Mouse (Mus musculus): ENCODE results near the gene Rpia. TPM values are rescaled to one million over a fixed set of nuclear protein-coding genes. Genes with fewer than 3 reads are reported as not detected.

Gene Rpia
- polyA plus RNA-seq, 2 experiments, result 4.7 to 36.7 TPM

DNA sequence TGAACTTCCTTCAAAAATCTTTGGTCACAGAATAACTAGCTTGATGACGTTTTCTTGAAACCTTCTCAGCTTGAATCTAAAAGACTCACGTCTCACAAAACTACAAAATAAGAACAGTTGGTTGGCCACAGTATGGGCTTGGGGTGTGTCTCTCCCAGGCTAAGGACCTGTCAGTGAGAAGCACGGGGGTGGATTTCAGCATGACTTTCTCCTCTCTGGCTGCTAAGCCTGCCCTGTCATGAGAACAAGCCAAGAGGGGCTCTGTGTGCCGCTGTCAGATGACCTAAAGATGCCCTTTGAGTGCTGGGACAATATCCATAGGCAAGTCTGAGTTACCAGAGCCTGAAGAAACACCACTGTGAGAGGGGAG is 20.5 kb upstream of the Rpia start:
- ATAC-seq (ENCODE audit: insufficient read depth), result no peak
- DNase-seq (ENCODE audit: low read depth in 3 of 3, low spot score in 3 of 3), result no peak
- WGBS (ENCODE audit: insufficient replicate concordance), result 36% methylated on average over 4 of the region's 4 CpGs

DNA sequence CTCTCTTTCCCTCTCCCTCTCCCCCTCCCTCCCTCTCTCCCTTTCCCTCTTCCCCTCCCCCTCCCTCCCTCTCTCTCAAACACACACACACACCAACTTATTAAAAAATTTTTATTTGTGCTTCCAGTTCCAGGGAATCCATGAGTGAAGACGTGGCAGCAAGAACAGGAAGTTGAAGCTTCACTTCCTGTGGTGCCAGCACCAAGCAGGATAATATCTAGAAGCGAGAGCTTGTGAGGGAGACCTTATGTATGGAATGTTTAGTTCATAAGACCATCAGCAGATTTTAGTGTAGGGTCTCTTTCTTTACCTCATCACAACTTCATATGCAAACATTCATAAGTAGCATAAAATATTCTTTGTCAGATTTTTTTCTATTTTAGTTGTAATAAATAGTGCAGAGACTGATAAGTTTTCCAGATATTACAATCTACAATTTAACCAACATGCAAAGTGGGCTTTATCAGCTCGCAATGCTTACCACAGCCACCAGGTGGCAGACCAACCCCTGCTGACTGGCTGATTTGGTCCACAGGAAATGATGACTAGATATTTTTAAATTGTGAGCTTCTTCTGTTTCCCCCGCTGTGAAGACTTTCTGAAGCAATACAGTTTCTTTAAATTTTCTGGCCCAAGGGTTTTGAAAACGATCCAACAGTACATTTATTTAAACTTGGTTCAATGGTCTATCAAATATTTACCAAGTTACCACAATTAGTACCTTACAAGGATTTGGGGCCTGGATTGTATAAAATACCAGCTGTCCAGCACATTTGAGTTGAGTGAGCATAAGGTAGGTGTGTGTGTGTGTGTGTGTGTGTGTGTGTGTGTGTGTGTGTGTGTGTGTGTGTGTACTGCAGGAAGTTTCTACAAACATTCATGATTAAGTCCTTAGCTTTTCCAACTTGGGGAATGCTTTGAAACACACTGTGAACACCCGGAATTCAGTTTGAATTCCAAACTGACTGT is 19.8 kb upstream of the Rpia start:
- DNase-seq (ENCODE audit: low read depth in 3 of 3, low spot score in 3 of 3) (peak in 2 of 3 experiments; percentile 58 to 60), ATAC-seq (ENCODE audit: insufficient read depth) (no peak)
- H3K9ac ChIP-seq (replicated peaks), result no peak overlapping the region
- no peaks in the 10 kb centered on the region for H3K36me3 ChIP-seq (replicated peaks; ENCODE audit: control insufficient read depth, insufficient read depth, low read depth)
- no peak overlapping the region for H3K4me2 ChIP-seq (ENCODE audit: low read depth)
- no peaks in the 10 kb centered on the region for H3K9me3 ChIP-seq (ENCODE audit: control insufficient read depth, low read length)
- H3K27me3 ChIP-seq (ENCODE audit: control insufficient read depth, insufficient read depth, low read length), result no peaks in the 10 kb centered on the region
- WGBS (ENCODE audit: insufficient replicate concordance), result 9% methylated on average over 6 of the region's 6 CpGs
- TF ChIP-seq EP300 (IDR thresholded peaks at IDR 0.05; ENCODE audit: low read depth) (no peak), CTCF (IDR thresholded peaks at IDR 0.05; ENCODE audit: low read depth) (peak; percentile 90)
- no peak overlapping the region for H3K4me3 ChIP-seq (ENCODE audit: insufficient read depth in 1 of 2, low read depth in 2 of 2, low read length in 2 of 2)
- no peak overlapping the region for H3K27ac ChIP-seq
- H3K4me1 ChIP-seq (replicated peaks; ENCODE audit: control insufficient read depth in 2 of 2, insufficient read depth in 2 of 2, low read length in 1 of 2), result peaks cover 0 to 13% of the 10 kb centered on the region in 2 experiments; a peak in 2 of 4 replicates

More for the DNA sequence above, 20.5 kb upstream of the Rpia start:
- H3K27me3 ChIP-seq (ENCODE audit: control insufficient read depth, insufficient read depth, low read length), result no peaks in the 10 kb centered on the region
- H3K4me1 ChIP-seq (replicated peaks; ENCODE audit: control insufficient read depth in 2 of 2, insufficient read depth in 2 of 2, low read length in 1 of 2), result peaks cover 0 to 13% of the 10 kb centered on the region in 2 experiments; a peak in 2 of 4 replicates
- no peak overlapping the region for H3K27ac ChIP-seq
- no peaks in the 10 kb centered on the region for H3K9me3 ChIP-seq (ENCODE audit: control insufficient read depth, low read length)
- no peak overlapping the region for H3K4me2 ChIP-seq (ENCODE audit: low read depth)
- no peak overlapping the region for H3K9ac ChIP-seq (replicated peaks)
- H3K36me3 ChIP-seq (replicated peaks; ENCODE audit: control insufficient read depth, insufficient read depth, low read depth), result no peaks in the 10 kb centered on the region
- no peak overlapping the region for H3K4me3 ChIP-seq (ENCODE audit: insufficient read depth in 1 of 2, low read depth in 2 of 2, low read length in 2 of 2)
- TF ChIP-seq EP300 (IDR thresholded peaks at IDR 0.05; ENCODE audit: low read depth), result no peak
- no peak for TF ChIP-seq CTCF (IDR thresholded peaks at IDR 0.05; ENCODE audit: low read depth)

DNA sequence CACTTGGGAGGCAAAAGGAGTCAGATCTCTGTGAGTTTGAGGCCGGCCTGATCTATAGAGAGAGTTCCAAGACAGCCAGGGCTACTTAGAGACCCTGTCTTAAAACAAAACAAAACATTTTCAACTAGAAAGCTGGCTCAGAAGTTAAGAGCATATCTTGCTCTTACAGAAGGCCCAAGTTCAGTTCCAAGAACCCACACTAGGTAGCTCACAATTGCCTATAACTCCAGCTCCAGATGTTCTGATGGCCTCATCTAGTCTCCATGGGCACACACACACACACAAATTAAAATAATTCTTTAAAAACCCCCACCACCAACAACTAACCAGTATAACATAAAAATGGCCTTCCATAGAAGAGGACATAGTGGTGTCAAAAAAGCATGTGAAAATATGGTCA is 18.5 kb upstream of the Rpia start:
- H3K9me3 ChIP-seq (ENCODE audit: control insufficient read depth, low read length), result no peaks in the 10 kb centered on the region
- WGBS (ENCODE audit: insufficient replicate concordance), result 63% methylated on average over 1 of the region's 1 CpGs
- ATAC-seq (ENCODE audit: insufficient read depth), result peak; percentile 37; the same call in 1 of the 2 replicates

DNA sequence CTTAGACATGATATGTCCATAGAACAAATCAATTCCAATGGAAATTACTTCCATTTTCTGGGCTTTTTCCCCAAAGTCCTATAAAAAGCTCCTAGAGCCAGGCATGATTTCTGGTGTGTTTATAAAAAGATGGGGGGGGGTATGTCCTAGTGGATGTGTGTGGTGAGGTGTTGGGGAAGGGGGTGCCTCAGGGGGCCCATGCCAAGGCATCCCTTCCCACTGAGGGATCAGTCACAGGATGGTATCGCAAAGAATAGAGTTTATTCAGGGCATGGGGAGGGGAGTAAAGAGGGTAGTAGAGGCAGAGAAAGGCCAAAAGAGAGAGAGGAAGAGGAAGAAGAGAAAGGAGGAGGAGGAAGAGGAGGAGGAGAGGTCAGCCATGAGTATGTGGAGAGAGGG is 14.5 kb upstream of the Rpia start:
- no peaks in the 10 kb centered on the region for H3K36me3 ChIP-seq (replicated peaks; ENCODE audit: control insufficient read depth, insufficient read depth, low read depth)
- no peak overlapping the region for H3K4me3 ChIP-seq (ENCODE audit: insufficient read depth in 1 of 2, low read depth in 2 of 2, low read length in 2 of 2)
- no peaks in the 10 kb centered on the region for H3K27me3 ChIP-seq (ENCODE audit: control insufficient read depth, insufficient read depth, low read length)
- no peak overlapping the region for H3K4me2 ChIP-seq (ENCODE audit: low read depth)
- ATAC-seq (ENCODE audit: insufficient read depth) (no peak), DNase-seq (ENCODE audit: low read depth in 3 of 3, low spot score in 3 of 3) (no peak)
- 70% methylated on average over 1 of the region's 1 CpGs for WGBS (ENCODE audit: insufficient replicate concordance)
- TF ChIP-seq EP300 (IDR thresholded peaks at IDR 0.05; ENCODE audit: low read depth), result no peak
- no peak for TF ChIP-seq CTCF (IDR thresholded peaks at IDR 0.05; ENCODE audit: low read depth)
- no peak overlapping the region for H3K27ac ChIP-seq
- H3K9ac ChIP-seq (replicated peaks), result no peak overlapping the region
- H3K4me1 ChIP-seq (replicated peaks; ENCODE audit: control insufficient read depth in 2 of 2, insufficient read depth in 2 of 2, low read length in 1 of 2), result peaks cover 7 to 12% of the 10 kb centered on the region in 2 experiments; a peak in 3 of 4 replicates
- H3K9me3 ChIP-seq (ENCODE audit: control insufficient read depth, low read length), result no peaks in the 10 kb centered on the region

More for the DNA sequence above, 18.5 kb upstream of the Rpia start:
- no peak for TF ChIP-seq CTCF (IDR thresholded peaks at IDR 0.05; ENCODE audit: low read depth)
- TF ChIP-seq EP300 (IDR thresholded peaks at IDR 0.05; ENCODE audit: low read depth), result no peak
- no peak overlapping the region for H3K4me3 ChIP-seq (ENCODE audit: insufficient read depth in 1 of 2, low read depth in 2 of 2, low read length in 2 of 2)
- peaks cover 3 to 17% of the 10 kb centered on the region in 2 experiments; a peak in 2 of 4 replicates for H3K4me1 ChIP-seq (replicated peaks; ENCODE audit: control insufficient read depth in 2 of 2, insufficient read depth in 2 of 2, low read length in 1 of 2)
- H3K27me3 ChIP-seq (ENCODE audit: control insufficient read depth, insufficient read depth, low read length), result no peaks in the 10 kb centered on the region
- no peak overlapping the region for H3K4me2 ChIP-seq (ENCODE audit: low read depth)
- no peak for DNase-seq (ENCODE audit: low read depth in 3 of 3, low spot score in 3 of 3)
- H3K27ac ChIP-seq, result no peak overlapping the region
- H3K9ac ChIP-seq (replicated peaks), result no peak overlapping the region
- no peaks in the 10 kb centered on the region for H3K36me3 ChIP-seq (replicated peaks; ENCODE audit: control insufficient read depth, insufficient read depth, low read depth)

DNA sequence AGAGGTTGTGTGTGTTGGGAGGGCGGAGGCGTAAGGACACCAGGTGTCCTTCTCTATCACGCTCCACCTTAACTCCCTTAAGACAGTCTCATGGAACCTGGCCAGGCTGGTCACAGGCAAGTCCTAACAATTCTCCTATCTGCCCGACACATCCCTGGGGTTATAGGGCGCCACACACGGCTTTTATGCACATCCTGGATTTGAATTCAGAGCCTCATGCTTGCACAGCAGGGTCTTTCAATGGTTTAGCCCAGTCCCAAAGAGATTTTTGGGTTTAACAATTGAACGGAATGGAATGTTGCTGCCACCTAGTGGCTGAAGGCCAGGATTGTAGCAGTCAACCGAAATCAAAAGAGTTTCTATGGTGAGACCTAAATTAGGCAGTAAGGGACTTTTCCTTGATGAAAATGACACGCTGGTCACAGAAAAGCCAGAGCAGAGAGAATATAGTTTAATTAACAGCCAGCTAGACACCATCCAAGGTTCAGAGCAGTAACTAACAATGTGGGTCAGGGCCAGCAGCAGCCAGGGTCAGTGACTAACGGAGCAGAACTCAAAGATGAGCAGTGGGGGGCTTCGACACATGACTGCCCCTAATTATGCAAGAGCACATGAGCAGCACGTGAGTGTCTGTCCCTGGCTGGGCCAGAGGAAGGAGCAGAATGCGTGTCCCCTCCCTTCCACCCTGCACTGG is 13.9 kb upstream of the Rpia start:
- Histone ChIP-seq H3K9me3 (ENCODE audit: control insufficient read depth, low read length) (no peaks in the 10 kb centered on the region), H3K4me2 (ENCODE audit: low read depth) (peak overlapping the region; percentile 63), H3K4me3 (ENCODE audit: insufficient read depth in 1 of 2, low read depth in 2 of 2, low read length in 2 of 2) (no peak overlapping the region), H3K9ac (replicated peaks) (no peak overlapping the region), H3K27me3 (ENCODE audit: control insufficient read depth, insufficient read depth, low read length) (no peaks in the 10 kb centered on the region), H3K27ac (no peak overlapping the region), H3K4me1 (replicated peaks; ENCODE audit: control insufficient read depth in 2 of 2, insufficient read depth in 2 of 2, low read length in 1 of 2) (peaks cover 7 to 11% of the 10 kb centered on the region in 2 experiments; a peak in 3 of 4 replicates), H3K36me3 (replicated peaks; ENCODE audit: control insufficient read depth, insufficient read depth, low read depth) (no peaks in the 10 kb centered on the region)
- ATAC-seq (ENCODE audit: insufficient read depth) (peak; percentile 53; the same call in 1 of the 2 replicates), DNase-seq (ENCODE audit: low read depth in 3 of 3, low spot score in 3 of 3) (peak in 1 of 3 experiments; percentile 61)
- peak; percentile 86 for TF ChIP-seq CTCF (IDR thresholded peaks at IDR 0.05; ENCODE audit: low read depth)
- no peak for TF ChIP-seq EP300 (IDR thresholded peaks at IDR 0.05; ENCODE audit: low read depth)
- 19% methylated on average over 13 of the region's 13 CpGs for WGBS (ENCODE audit: insufficient replicate concordance)

All from liver, embryonic 14.5 days (tissue).